Mouse (Mus musculus): ENCODE measurements at regions not wholly inside any gene's neighbourhood (a gene's known extent, or its start where the extent isn't known, plus 50 kb on each side); places are given as distances from the start of the nearest gene placed in this dataset.

DNA sequence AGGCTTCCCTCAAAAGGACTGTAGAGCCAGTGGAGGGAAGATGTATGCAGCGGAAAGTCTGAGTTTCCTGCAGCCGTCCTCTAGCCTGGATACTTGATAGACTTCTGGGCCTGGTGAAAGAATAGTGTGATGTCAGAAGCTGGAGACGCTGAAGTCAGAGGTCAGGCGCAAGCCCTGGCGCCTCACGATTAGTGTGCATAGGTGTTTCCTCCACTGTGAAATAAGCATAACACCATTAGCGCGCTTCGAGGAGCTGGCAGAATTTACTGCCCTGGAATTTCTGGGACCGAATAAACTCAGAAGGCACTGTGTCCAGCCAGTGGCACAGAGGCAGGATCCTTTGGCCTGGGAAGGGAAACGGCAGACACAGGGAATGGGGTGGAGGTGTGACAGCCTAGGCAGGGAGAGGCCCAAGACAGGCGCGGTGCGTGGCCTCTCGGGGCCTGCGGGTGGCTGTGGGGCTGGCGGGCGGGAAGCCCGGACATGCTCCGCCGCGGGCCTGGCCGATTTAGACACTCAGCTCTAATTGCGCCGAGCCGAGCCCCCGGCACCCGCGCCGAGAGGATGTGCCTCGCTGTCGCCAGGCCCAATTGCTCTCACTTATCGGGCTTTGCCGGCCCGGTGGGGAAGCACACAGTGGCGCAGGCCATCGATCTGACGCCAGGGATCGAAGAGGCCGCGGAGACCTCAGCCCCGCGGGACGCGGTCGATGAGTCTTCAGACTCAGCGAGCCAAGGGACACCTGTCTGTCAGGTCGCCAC, 152.7 kb upstream of the N4bp1 start:
- ATAC-seq (peak; percentile 38), DNase-seq (peak; percentile 29)
- peak overlapping the region; percentile 51 for H3K9ac ChIP-seq
- no peaks in the 10 kb centered on the region for H3K4me1 ChIP-seq (ENCODE audit: insufficient read depth)
- 5% methylated on average over 48 of the region's 48 CpGs for WGBS
- H3K36me3 ChIP-seq (ENCODE audit: insufficient read depth) = no peaks in the 10 kb centered on the region
- no peaks in the 10 kb centered on the region for H3K27me3 ChIP-seq (ENCODE audit: insufficient read depth, low read length)
- H3K4me2 ChIP-seq (ENCODE audit: low read depth) = peak overlapping the region; percentile 88
- peak overlapping the region; percentile 37 for H3K4me3 ChIP-seq (ENCODE audit: low read depth, low read length)
- H3K27ac ChIP-seq (ENCODE audit: low read depth, low read length) = no peak overlapping the region
- H3K9me3 ChIP-seq (ENCODE audit: low read length) = no peaks in the 10 kb centered on the region
- TF ChIP-seq CTCF (IDR thresholded peaks at IDR 0.05; ENCODE audit: low read depth) = no peak

- DNase-seq = no peak
- no peaks in the 10 kb centered on the region for H3K27me3 ChIP-seq (ENCODE audit: insufficient read depth, low read length)
- no peak overlapping the region for H3K4me3 ChIP-seq (ENCODE audit: low read depth, low read length)
- no peak overlapping the region for H3K27ac ChIP-seq (ENCODE audit: low read depth, low read length)
- 76% methylated on average over 10 of the region's 10 CpGs for WGBS
- no peak overlapping the region for H3K9ac ChIP-seq
- H3K4me2 ChIP-seq (ENCODE audit: low read depth) = no peak overlapping the region
- ATAC-seq = no peak
- H3K36me3 ChIP-seq (ENCODE audit: insufficient read depth) = no peaks in the 10 kb centered on the region
- no peaks in the 10 kb centered on the region for H3K4me1 ChIP-seq (ENCODE audit: insufficient read depth)
- no peak for TF ChIP-seq CTCF (IDR thresholded peaks at IDR 0.05; ENCODE audit: low read depth)
- H3K9me3 ChIP-seq (ENCODE audit: low read length) = no peaks in the 10 kb centered on the region
These were observed 150.9 kb upstream of the N4bp1 start for GRCm38 (mm10) chr8:87035996-87036395.

GRCm38 (mm10) chr8:87028171-87028570, 143.1 kb upstream of the N4bp1 start:
- 74% methylated on average over 1 of the region's 1 CpGs for WGBS
- no peak for ATAC-seq

DNA sequence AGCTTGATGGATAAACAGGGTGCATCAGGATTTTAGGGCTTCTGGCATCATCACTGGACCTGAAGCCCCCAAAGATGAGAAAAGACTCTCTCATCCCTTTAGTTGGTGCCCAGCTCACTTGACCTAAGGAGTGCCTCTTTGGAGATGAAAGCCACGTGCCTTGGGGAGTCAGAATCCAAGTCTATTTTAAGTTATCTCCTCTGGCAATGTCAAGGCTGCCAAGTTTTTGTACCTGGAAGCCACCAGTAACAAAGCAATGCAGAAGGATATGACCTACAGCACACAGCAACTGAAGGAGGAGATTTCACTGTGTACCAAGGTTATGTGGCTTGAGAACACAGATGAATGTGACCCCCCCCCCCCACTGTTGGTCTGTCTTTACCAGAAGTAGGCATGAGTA, 140.9 kb upstream of the N4bp1 start:
- no peak for DNase-seq
- Histone ChIP-seq H3K4me1 (ENCODE audit: insufficient read depth) (no peaks in the 10 kb centered on the region), H3K4me2 (ENCODE audit: low read depth) (no peak overlapping the region), H3K27me3 (ENCODE audit: insufficient read depth, low read length) (no peaks in the 10 kb centered on the region), H3K9ac (no peak overlapping the region), H3K9me3 (ENCODE audit: low read length) (no peaks in the 10 kb centered on the region), H3K4me3 (ENCODE audit: low read depth, low read length) (no peak overlapping the region), H3K27ac (ENCODE audit: low read depth, low read length) (no peak overlapping the region), H3K36me3 (ENCODE audit: insufficient read depth) (no peaks in the 10 kb centered on the region)
- no peak for TF ChIP-seq CTCF (IDR thresholded peaks at IDR 0.05; ENCODE audit: low read depth)
- WGBS = 64% methylated on average over 1 of the region's 1 CpGs
- ATAC-seq = no peak

More at GRCm38 (mm10) chr8:87028171-87028570, 143.1 kb upstream of the N4bp1 start:
- H3K36me3 ChIP-seq (ENCODE audit: insufficient read depth) = no peaks in the 10 kb centered on the region
- TF ChIP-seq CTCF (IDR thresholded peaks at IDR 0.05; ENCODE audit: low read depth) = no peak
- H3K4me2 ChIP-seq (ENCODE audit: low read depth) = no peak overlapping the region
- no peaks in the 10 kb centered on the region for H3K4me1 ChIP-seq (ENCODE audit: insufficient read depth)
- H3K9ac ChIP-seq = no peak overlapping the region
- H3K27ac ChIP-seq (ENCODE audit: low read depth, low read length) = no peak overlapping the region
- DNase-seq = no peak
- no peaks in the 10 kb centered on the region for H3K9me3 ChIP-seq (ENCODE audit: low read length)
- no peaks in the 10 kb centered on the region for H3K27me3 ChIP-seq (ENCODE audit: insufficient read depth, low read length)
- H3K4me3 ChIP-seq (ENCODE audit: low read depth, low read length) = no peak overlapping the region

DNA sequence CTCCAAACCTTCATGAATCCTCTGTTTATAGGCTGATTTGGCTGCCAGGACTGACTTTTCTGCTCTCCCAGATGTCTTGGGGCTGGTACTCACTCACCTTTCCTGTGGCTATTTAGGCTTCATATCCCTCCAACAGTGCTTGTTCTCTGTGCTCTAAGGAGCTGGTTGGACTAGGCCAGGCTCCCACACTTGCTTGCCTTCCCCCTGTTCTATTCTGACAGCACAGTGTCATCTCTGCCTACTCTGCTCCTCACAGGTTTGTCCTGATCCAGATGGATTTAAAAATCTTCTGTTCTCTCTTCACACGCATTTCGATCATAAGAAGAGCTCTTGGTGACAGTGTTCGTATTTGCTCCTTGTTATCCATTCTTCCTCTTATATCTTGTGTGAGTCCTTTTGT, 134.7 kb upstream of the N4bp1 start:
- Histone ChIP-seq H3K4me3 (ENCODE audit: low read depth, low read length) (no peak overlapping the region), H3K4me2 (ENCODE audit: low read depth) (no peak overlapping the region), H3K27ac (ENCODE audit: low read depth, low read length) (no peak overlapping the region), H3K4me1 (ENCODE audit: insufficient read depth) (no peaks in the 10 kb centered on the region), H3K27me3 (ENCODE audit: insufficient read depth, low read length) (no peaks in the 10 kb centered on the region), H3K9ac (no peak overlapping the region), H3K36me3 (ENCODE audit: insufficient read depth) (no peaks in the 10 kb centered on the region), H3K9me3 (ENCODE audit: low read length) (no peaks in the 10 kb centered on the region)
- 91% methylated on average over 3 of the region's 3 CpGs for WGBS
- DNase-seq (no peak), ATAC-seq (no peak)
- TF ChIP-seq CTCF (IDR thresholded peaks at IDR 0.05; ENCODE audit: low read depth) = no peak

GRCm38 (mm10) chr8:86975546-86975945, 90.5 kb upstream of the N4bp1 start:
- no peak for ATAC-seq
- H3K27me3 ChIP-seq (ENCODE audit: insufficient read depth, low read length) = no peaks in the 10 kb centered on the region

GRCm38 (mm10) chr8:86971736-86972135, 86.7 kb upstream of the N4bp1 start:
- DNase-seq = no peak
- no peak overlapping the region for H3K27ac ChIP-seq (ENCODE audit: low read depth, low read length)
- no peak for TF ChIP-seq CTCF (IDR thresholded peaks at IDR 0.05; ENCODE audit: low read depth)
- H3K9me3 ChIP-seq (ENCODE audit: low read length) = no peaks in the 10 kb centered on the region
- H3K4me1 ChIP-seq (ENCODE audit: insufficient read depth) = no peaks in the 10 kb centered on the region
- no peak overlapping the region for H3K4me2 ChIP-seq (ENCODE audit: low read depth)
- no peaks in the 10 kb centered on the region for H3K27me3 ChIP-seq (ENCODE audit: insufficient read depth, low read length)
- no peak overlapping the region for H3K4me3 ChIP-seq (ENCODE audit: low read depth, low read length)
- 96% methylated on average over 3 of the region's 3 CpGs for WGBS
- no peaks in the 10 kb centered on the region for H3K36me3 ChIP-seq (ENCODE audit: insufficient read depth)
- ATAC-seq = no peak
- no peak overlapping the region for H3K9ac ChIP-seq

More at GRCm38 (mm10) chr8:86975546-86975945, 90.5 kb upstream of the N4bp1 start:
- Histone ChIP-seq H3K9ac (no peak overlapping the region), H3K36me3 (ENCODE audit: insufficient read depth) (no peaks in the 10 kb centered on the region), H3K9me3 (ENCODE audit: low read length) (no peaks in the 10 kb centered on the region), H3K4me3 (ENCODE audit: low read depth, low read length) (no peak overlapping the region), H3K4me1 (ENCODE audit: insufficient read depth) (no peaks in the 10 kb centered on the region), H3K4me2 (ENCODE audit: low read depth) (no peak overlapping the region), H3K27ac (ENCODE audit: low read depth, low read length) (no peak overlapping the region)
- no peak for DNase-seq
- TF ChIP-seq CTCF (IDR thresholded peaks at IDR 0.05; ENCODE audit: low read depth) = no peak
- 97% methylated on average over 1 of the region's 1 CpGs for WGBS
